ENCODE assay signal across 9 mouse cellular contexts in the genomic region with DNA sequence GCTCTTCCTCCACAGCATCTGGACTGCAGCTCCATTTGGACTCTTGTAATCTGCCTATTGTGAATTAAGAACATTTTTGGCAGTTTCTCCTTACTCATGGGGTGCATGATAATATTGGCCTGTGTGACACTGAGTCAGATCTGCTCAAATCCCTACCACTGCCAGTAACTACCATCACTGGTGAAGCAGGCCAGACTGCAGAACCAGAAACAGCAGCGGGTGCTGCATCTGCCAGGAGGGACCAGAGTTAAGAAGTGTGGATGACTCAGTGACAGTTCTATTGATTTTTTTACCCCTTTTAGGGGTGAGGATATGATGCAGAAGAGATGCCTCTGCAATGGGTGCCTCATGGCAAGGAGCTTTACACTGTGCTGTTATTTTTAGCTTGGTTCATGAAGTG.
DNase-seq lines count a peak whose midpoint lies in the region; ATAC-seq lines count a peak whose summit lies in the region.
"Had no signal": no experiment of that assay in that cellular context is flagged by ENCODE, and none has a peak within 500 bp of the region (broad histone marks: within the 10 kb centered on the region; RNA-seq: fewer than 3 reads in every experiment).

No protein-coding gene starts in this region.

- no peak overlapping the region for H3K27ac ChIP-seq in heart, embryonic 11.5 days (ENCODE audit: low read depth, low read length)
- no peak overlapping the region for H3K27ac ChIP-seq in kidney, embryonic 16.5 days (ENCODE audit: low read length)

- DNase-seq in heart, adult 18-20 months, result peak; percentile 5 to 28
- DNase-seq in brain, adult 2 months (ENCODE audit: low read depth, low spot score), result peak; percentile 80
- peak; percentile 1 for DNase-seq in heart, postnatal 14 days
- DNase-seq in left cerebral cortex, adult 9 months (ENCODE audit: low spot score in 2 of 2), result peak; percentile 16 to 50
- DNase-seq in neural tube, embryonic 10.5 days (ENCODE audit: extremely low spot score, low spot score), result no peak
- DNase-seq in thymus, postnatal 14 days, result no peak
- DNase-seq: kidney, adult 8-10 months had no signal

- no peaks in the 10 kb centered on the region for H3K9me3 ChIP-seq in heart, embryonic 11.5 days (replicated peaks; ENCODE audit: control insufficient read depth, low read length)
- H3K9me3 ChIP-seq in kidney, embryonic 16.5 days (ENCODE audit: low read length), result no peaks in the 10 kb centered on the region

- H3K4me1 ChIP-seq in heart, embryonic 11.5 days (ENCODE audit: control insufficient read depth, insufficient read depth, low read length), result peaks cover 4% of the 10 kb centered on the region; the same call in 1 of the 2 replicates
- peaks cover 5% of the 10 kb centered on the region; the same call in 1 of the 2 replicates for H3K4me1 ChIP-seq in kidney, embryonic 16.5 days (ENCODE audit: insufficient read depth, low read length)

- no peak overlapping the region for H3K4me3 ChIP-seq in heart, embryonic 11.5 days (ENCODE audit: low read depth, low read length)
- no peak overlapping the region for H3K4me3 ChIP-seq in kidney, embryonic 16.5 days (ENCODE audit: low read length)

- no peak overlapping the region for H3K9ac ChIP-seq in heart, embryonic 11.5 days (ENCODE audit: low read depth, low read length)
- H3K9ac ChIP-seq in kidney, embryonic 16.5 days (replicated peaks; ENCODE audit: low read length), result no peak overlapping the region

- H3K27me3 ChIP-seq in heart, embryonic 11.5 days (ENCODE audit: control insufficient read depth, insufficient read depth, low read length), result no peaks in the 10 kb centered on the region
- no peaks in the 10 kb centered on the region for H3K27me3 ChIP-seq in kidney, embryonic 16.5 days (ENCODE audit: insufficient read depth, low read length)

- H3K4me2 ChIP-seq in heart, embryonic 11.5 days, result no peak overlapping the region
- H3K4me2 ChIP-seq in kidney, embryonic 16.5 days (replicated peaks; ENCODE audit: low read depth, low read length), result no peak overlapping the region

- H3K36me3 ChIP-seq in heart, embryonic 11.5 days (ENCODE audit: control insufficient read depth, insufficient read depth, low read length), result no peaks in the 10 kb centered on the region
- H3K36me3 ChIP-seq in kidney, embryonic 16.5 days (ENCODE audit: insufficient read depth, low read length), result no peaks in the 10 kb centered on the region

- no peak for ATAC-seq in heart, embryonic 11.5 days (replicated peaks; ENCODE audit: insufficient number of reproducible peaks, low FRiP score, low TSS enrichment)
- ATAC-seq in kidney, embryonic 16.5 days (ENCODE audit: low FRiP score, low TSS enrichment), result no peak

- intact Hi-C loops in heart, postnatal 14 days (cut with DNase I), result no loop called here

- 46% methylated on average over 1 of the region's 1 CpGs for WGBS in heart, embryonic 11.5 days (ENCODE audit: insufficient replicate concordance)
- 92% methylated on average over 1 of the region's 1 CpGs for WGBS in kidney, embryonic 16.5 days

Comparison
In these comparisons a context has a peak if more than half of its experiments do, and no peak if none do; other contexts are left out.
1. DNase-seq: peak in heart, adult 18-20 months (2 of 2), brain, adult 2 months (single experiment), heart, postnatal 14 days (2 of 2) and left cerebral cortex, adult 9 months (2 of 2); none in neural tube, embryonic 10.5 days (single experiment) and thymus, postnatal 14 days (single experiment).